Mouse (Mus musculus) liver, embryonic 18 days (tissue): Measurements from ENCODE around the gene Aebp2. TPM values are rescaled to one million over a fixed set of nuclear protein-coding genes. Genes with fewer than 3 reads are reported as not detected.

ENCODE experiments used
- polyA plus RNA-seq: library from polyadenylated mRNA; depleted of rRNA; stranded (reverse); fragments of >200 nt; gene quantifications from 2 replicates; pipeline ENCODE4 v1.2.3, GENCODE M21; 2012; rRNA removed

Gene Aebp2
- polyA plus RNA-seq = 13.5 and 16.1 TPM in 2 replicates

DNA sequence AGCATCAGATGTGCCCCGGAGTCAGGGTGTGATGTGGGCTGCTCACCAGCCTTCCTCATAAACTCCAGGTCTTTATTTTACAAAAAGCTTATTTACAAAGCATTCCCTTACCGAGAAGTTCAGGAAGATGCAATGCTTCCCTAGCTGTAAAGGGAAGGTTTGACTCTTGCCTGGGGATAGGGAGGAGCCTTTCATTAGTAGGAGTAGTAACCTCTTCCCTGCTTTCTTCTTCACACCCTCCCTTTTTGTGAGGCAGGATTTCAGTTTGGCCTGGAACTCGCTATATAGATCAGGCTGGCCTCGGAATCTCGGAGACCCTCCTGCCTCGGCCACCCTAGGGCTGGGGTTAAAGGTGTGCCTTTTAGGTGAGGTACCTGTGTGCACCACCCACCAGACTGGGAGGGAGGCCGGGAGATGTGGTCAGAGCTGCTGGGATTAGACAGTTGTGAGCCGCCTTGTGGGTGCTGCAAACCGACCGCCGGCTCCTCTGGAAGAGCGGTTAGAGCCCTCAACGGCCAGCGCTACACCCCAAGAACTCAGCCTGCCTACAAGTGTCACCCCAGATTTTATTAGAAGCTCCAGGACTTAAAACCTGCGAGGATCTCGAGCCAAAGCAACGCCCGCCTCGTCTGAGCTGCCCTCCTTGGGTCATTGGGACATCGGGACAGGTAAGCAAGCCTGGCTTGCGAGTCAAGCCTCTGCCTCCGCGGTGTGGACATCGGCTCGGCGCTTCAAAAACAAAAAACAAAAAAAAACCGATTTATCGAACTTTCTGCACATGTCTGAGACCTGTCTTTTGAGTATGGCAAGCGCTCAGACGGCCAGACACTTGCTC lies at the start of gene Aebp2:
Aebp2 (plus strand) TSS at position 273 of the 835 bp plus-strand sequence.

Other genes with a start within 250 kb of the Aebp2 start
- 12.7 and 16.4 TPM in 2 replicates for gene Plekha5, start 198.6 kb upstream of the Aebp2 start, polyA plus RNA-seq
- not detected in 2 replicates for gene Gm11077, start 106.6 kb downstream of the Aebp2 start, polyA plus RNA-seq